Mouse (Mus musculus) cerebellum, adult 2 months (tissue): ENCODE results near the gene Fntb.

Experiments
- CTCF ChIP-seq: fragments of 200-500 bp; IDR thresholded peaks from 2 replicates; pipeline ENCODE4 v1.5.1; 2011; ENCODE audit warnings: low read depth, mild to moderate bottlenecking, control low read depth, low read length, moderate library complexity, borderline replicate concordance; ENCODE audit not compliant: insufficient read depth
- POLR2A ChIP-seq: fragments of 200-500 bp; IDR thresholded peaks from 2 replicates; pipeline ENCODE4 v1.6.1; 2011; ENCODE audit warnings: low read length, control low read depth, borderline replicate concordance; ENCODE audit not compliant: insufficient read depth

- no peak for TF ChIP-seq CTCF
- TF ChIP-seq POLR2A: no peak
Observed at GRCm38 (mm10) chr12:76798008-76798720, 32.8 kb downstream of the Fntb start.
